In genomic region chr2:181043437-181043836, GRCm38 (mm10) we compare ENCODE assay signal across 10 mouse cellular contexts. TPM values are rescaled to one million over a fixed set of nuclear protein-coding genes. Genes with fewer than 3 reads are reported as not detected.
A peak's percentile ranks its signal among the peaks of the same experiment; 100 is the strongest.
DNase-seq lines count a peak whose midpoint lies in the region; ATAC-seq lines count a peak whose summit lies in the region.
"Had no signal": no experiment of that assay in that cellular context is flagged by ENCODE, and none has a peak within 500 bp of the region (broad histone marks: within the 10 kb centered on the region; RNA-seq: fewer than 3 reads in every experiment).

Gene Chrna4, minus strand, starts transcription at chr2:181043546.

- H3K4me2 ChIP-seq in neural tube, embryonic 12.5 days (replicated peaks) = peak within 1 kb of the TSS; percentile 24; the same call in 1 of the 2 replicates
- H3K4me2 ChIP-seq: limb, embryonic 15.5 days had no signal

- peaks cover 60% of the 10 kb centered on the region for H3K4me1 ChIP-seq in neural tube, embryonic 12.5 days

- H3K27me3 ChIP-seq in neural tube, embryonic 12.5 days (replicated peaks) = peaks cover 21% of the 10 kb centered on the region

- H3K36me3 ChIP-seq in neural tube, embryonic 12.5 days = no peaks in the 10 kb centered on the region
- H3K36me3 ChIP-seq: limb, embryonic 15.5 days had no signal

- peak; percentile 18; the same call in 1 of the 2 replicates for ATAC-seq in neural tube, embryonic 12.5 days (ENCODE audit: low FRiP score, low read depth)
- no peak for ATAC-seq in megakaryocyte, adult 5-6 weeks (ENCODE audit: poor library complexity, severe bottlenecking)

- peak within 1 kb of the TSS; percentile 33; the same call in 1 of the 2 replicates for H3K27ac ChIP-seq in neural tube, embryonic 12.5 days
- H3K27ac ChIP-seq: limb, embryonic 15.5 days had no signal

- no peak within 1 kb of the TSS for H3K4me3 ChIP-seq in neural tube, embryonic 12.5 days
- H3K4me3 ChIP-seq: limb, embryonic 15.5 days had no signal

- WGBS in neural tube, embryonic 12.5 days = 47% methylated on average over 3 of the region's 3 CpGs

- no peak for DNase-seq in frontal cortex, adult 2 months (ENCODE audit: extremely low spot score in 1 of 2, low spot score in 1 of 2)
- DNase-seq in frontal cortex, postnatal 36 days (ENCODE audit: low spot score in 2 of 2) = no peak
- peak; percentile 26 for DNase-seq in right cerebral cortex, postnatal 4 days
- DNase-seq in right cerebral cortex, adult 18-20 months = no peak
- peak; percentile 42 to 53 for DNase-seq in kidney, postnatal 4 days
- DNase-seq in heart, adult 18-20 months = no peak

- H3K9me3 ChIP-seq in neural tube, embryonic 12.5 days = no peaks in the 10 kb centered on the region
- H3K9me3 ChIP-seq: limb, embryonic 15.5 days had no signal

- peak within 1 kb of the TSS; percentile 26; the same call in 1 of the 2 replicates for H3K9ac ChIP-seq in neural tube, embryonic 12.5 days
- H3K9ac ChIP-seq: limb, embryonic 15.5 days had no signal

RNA-seq across cellular contexts. Expression of gene Chrna4, which starts in this region (rescaled TPM):
- polyA plus RNA-seq in frontal cortex, adult 2 months (2012; rRNA removed) = 12.3 and 13.7 TPM in 2 replicates
- 61.7 and 65.1 TPM in 2 replicates for polyA plus RNA-seq in neural tube, embryonic 12.5 days (2016; fragmentation: Nextera tagmentation; extraction: Ambion mirVana)
- not detected in 2 replicates for total RNA-seq in megakaryocyte, adult 5-6 weeks (2015)
- total RNA-seq in megakaryocyte, adult 5-6 weeks (2017) = not detected in 2 replicates
- not detected for total RNA-seq in heart, adult 18-20 months (2021)
- total RNA-seq: CH12.LX had no signal

Comparison
In these comparisons a context has a peak if more than half of its experiments do, and no peak if none do; other contexts are left out.
1. DNase-seq: peak in right cerebral cortex, postnatal 4 days (single experiment) and kidney, postnatal 4 days (2 of 2); none in frontal cortex, adult 2 months (0 of 2), frontal cortex, postnatal 36 days (0 of 2), right cerebral cortex, adult 18-20 months (single experiment) and heart, adult 18-20 months (0 of 2).